Mouse (Mus musculus): Measurements from ENCODE around the gene Stx5a. TPM values are rescaled to one million over a fixed set of nuclear protein-coding genes. Genes with fewer than 3 reads are reported as not detected.

Stx5a gene
- 124 and 127 TPM in 2 replicates for polyA plus RNA-seq (2015; fragmentation: Nextera tagmentation; extraction: Ambion mirVana)

GRCm38 (mm10) chr19:8741243-8741869 is at the start of gene Stx5a:
Stx5a (plus strand) TSS chr19:8741413.
- no peaks in the 10 kb centered on the region for H3K27me3 ChIP-seq (replicated peaks)
- no peaks in the 10 kb centered on the region for H3K9me3 ChIP-seq (replicated peaks)
- WGBS, result under 1% methylated on average over 36 of the region's 36 CpGs
- H3K27ac ChIP-seq (replicated peaks), result peak within 1 kb of the TSS; percentile 97
- H3K4me1 ChIP-seq, result peaks cover 40% of the 10 kb centered on the region
- peak within 1 kb of the TSS; percentile 66 for H3K9ac ChIP-seq (replicated peaks)
- H3K4me3 ChIP-seq (replicated peaks), result peak within 1 kb of the TSS; percentile 74
- H3K4me2 ChIP-seq, result peak within 1 kb of the TSS; percentile 96
- H3K36me3 ChIP-seq, result peaks cover 48% of the 10 kb centered on the region
- peak; percentile 97 for ATAC-seq (ENCODE audit: low FRiP score)

GRCm38 (mm10) chr19:8691871-8692539 is 49.2 kb upstream of the Stx5a start:
- Histone ChIP-seq H3K4me3 (replicated peaks) (no peak overlapping the region), H3K9me3 (replicated peaks) (no peaks in the 10 kb centered on the region), H3K27ac (replicated peaks) (no peak overlapping the region), H3K36me3 (no peaks in the 10 kb centered on the region), H3K9ac (replicated peaks) (no peak overlapping the region), H3K27me3 (replicated peaks) (no peaks in the 10 kb centered on the region), H3K4me1 (no peaks in the 10 kb centered on the region), H3K4me2 (no peak overlapping the region)
- no peak for ATAC-seq (ENCODE audit: low FRiP score)
- WGBS, result 52% methylated on average over 9 of the region's 9 CpGs

- no peaks in the 10 kb centered on the region for H3K36me3 ChIP-seq
- no peak for ATAC-seq (ENCODE audit: low FRiP score)
- H3K9ac ChIP-seq (replicated peaks), result no peak overlapping the region
- 59% methylated on average over 5 of the region's 5 CpGs for WGBS
- no peak overlapping the region for H3K4me2 ChIP-seq
- H3K9me3 ChIP-seq (replicated peaks), result no peaks in the 10 kb centered on the region
- H3K27ac ChIP-seq (replicated peaks), result no peak overlapping the region
- H3K4me1 ChIP-seq, result no peaks in the 10 kb centered on the region
- no peak overlapping the region for H3K4me3 ChIP-seq (replicated peaks)
- no peaks in the 10 kb centered on the region for H3K27me3 ChIP-seq (replicated peaks)
Observed at GRCm38 (mm10) chr19:8692740-8693139, 48.5 kb upstream of the Stx5a start.

DNA sequence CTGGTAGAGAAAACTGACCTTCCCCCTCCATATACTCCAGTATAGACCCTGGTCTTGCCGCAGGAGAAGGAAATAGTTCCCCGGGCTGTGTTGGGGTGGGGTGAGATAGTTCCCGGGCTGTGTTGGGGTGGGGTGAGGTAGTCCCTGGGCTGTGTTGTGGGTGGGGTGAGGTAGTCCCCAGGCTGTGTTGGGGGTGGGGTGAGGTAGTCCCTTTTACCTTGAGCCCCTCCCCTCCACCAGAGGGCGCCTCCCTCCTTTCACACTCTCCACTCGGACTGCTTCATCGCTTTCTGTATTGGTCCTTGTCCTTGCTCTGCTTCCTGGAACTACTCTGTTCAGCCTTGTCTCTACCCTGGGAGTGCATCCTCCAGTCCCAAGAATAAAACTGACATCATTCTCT is 45.9 kb upstream of the Stx5a start:
- Histone ChIP-seq H3K27ac (replicated peaks) (no peak overlapping the region), H3K9me3 (replicated peaks) (no peaks in the 10 kb centered on the region), H3K4me2 (no peak overlapping the region), H3K4me1 (no peaks in the 10 kb centered on the region), H3K4me3 (replicated peaks) (no peak overlapping the region), H3K27me3 (replicated peaks) (no peaks in the 10 kb centered on the region), H3K9ac (replicated peaks) (no peak overlapping the region), H3K36me3 (no peaks in the 10 kb centered on the region)
- 59% methylated on average over 6 of the region's 6 CpGs for WGBS
- no peak for ATAC-seq (ENCODE audit: low FRiP score)

- H3K4me1 ChIP-seq, result no peaks in the 10 kb centered on the region
- no peaks in the 10 kb centered on the region for H3K27me3 ChIP-seq (replicated peaks)
- ATAC-seq (ENCODE audit: low FRiP score), result no peak
- H3K4me2 ChIP-seq, result no peak overlapping the region
- WGBS, result 82% methylated on average over 9 of the region's 9 CpGs
- H3K9me3 ChIP-seq (replicated peaks), result no peaks in the 10 kb centered on the region
- no peak overlapping the region for H3K4me3 ChIP-seq (replicated peaks)
- no peak overlapping the region for H3K9ac ChIP-seq (replicated peaks)
- no peak overlapping the region for H3K27ac ChIP-seq (replicated peaks)
- no peaks in the 10 kb centered on the region for H3K36me3 ChIP-seq
Observed at GRCm38 (mm10) chr19:8699652-8700051, 41.6 kb upstream of the Stx5a start.

DNA sequence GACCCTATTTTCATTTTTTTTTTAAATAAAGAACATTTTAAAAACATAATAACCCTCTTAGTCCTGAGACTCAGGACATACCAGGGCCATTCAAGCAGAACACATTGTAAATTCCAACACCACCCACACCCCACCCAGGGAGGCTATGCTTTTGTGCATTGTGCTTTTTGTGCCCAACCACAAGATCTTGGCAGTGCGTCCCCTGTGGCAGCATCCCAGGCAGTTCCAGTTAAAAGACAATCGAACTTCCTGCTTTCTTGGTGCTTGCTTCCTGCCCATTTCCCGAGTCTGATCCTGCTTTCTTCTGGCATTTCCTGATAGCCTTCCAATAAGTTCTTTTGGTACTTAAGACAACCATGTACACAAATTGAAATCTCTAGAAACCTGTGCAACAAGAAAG is 38.8 kb upstream of the Stx5a start:
- no peak overlapping the region for H3K27ac ChIP-seq (replicated peaks)
- H3K4me2 ChIP-seq, result no peak overlapping the region
- WGBS, result 62% methylated on average over 3 of the region's 3 CpGs
- no peaks in the 10 kb centered on the region for H3K27me3 ChIP-seq (replicated peaks)
- peaks cover 11% of the 10 kb centered on the region for H3K36me3 ChIP-seq
- no peak overlapping the region for H3K9ac ChIP-seq (replicated peaks)
- H3K4me3 ChIP-seq (replicated peaks), result no peak overlapping the region
- no peaks in the 10 kb centered on the region for H3K4me1 ChIP-seq
- ATAC-seq (ENCODE audit: low FRiP score), result no peak
- H3K9me3 ChIP-seq (replicated peaks), result no peaks in the 10 kb centered on the region

DNA sequence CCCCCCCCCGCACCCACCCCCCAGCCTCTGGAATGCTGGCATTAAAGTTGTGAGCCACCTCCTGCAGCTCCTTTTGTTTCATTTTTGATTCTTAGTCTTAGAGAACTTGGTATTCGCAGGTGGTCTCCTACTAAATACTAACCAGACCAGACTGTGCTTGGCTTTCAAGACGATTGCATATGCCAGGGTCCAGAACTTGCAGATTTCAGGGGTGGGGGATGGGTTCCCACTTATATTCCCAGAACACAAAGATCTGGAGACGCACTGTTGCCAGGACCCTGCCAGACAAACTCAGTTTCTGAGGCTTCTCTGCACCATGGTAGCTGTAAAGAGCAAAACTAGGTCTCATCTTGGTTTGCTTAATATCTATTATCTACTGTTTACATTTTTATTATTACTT is 37.6 kb upstream of the Stx5a start:
- no peaks in the 10 kb centered on the region for H3K9me3 ChIP-seq (replicated peaks)
- no peaks in the 10 kb centered on the region for H3K4me1 ChIP-seq
- ATAC-seq (ENCODE audit: low FRiP score), result no peak
- H3K9ac ChIP-seq (replicated peaks), result no peak overlapping the region
- no peak overlapping the region for H3K27ac ChIP-seq (replicated peaks)
- WGBS, result 54% methylated on average over 4 of the region's 4 CpGs
- H3K27me3 ChIP-seq (replicated peaks), result no peaks in the 10 kb centered on the region
- H3K4me2 ChIP-seq, result no peak overlapping the region
- H3K36me3 ChIP-seq, result peaks cover 22% of the 10 kb centered on the region
- no peak overlapping the region for H3K4me3 ChIP-seq (replicated peaks)

- no peak for ATAC-seq (ENCODE audit: low FRiP score)
- WGBS, result 73% methylated on average over 6 of the region's 6 CpGs
- no peaks in the 10 kb centered on the region for H3K9me3 ChIP-seq (replicated peaks)
- no peak overlapping the region for H3K4me3 ChIP-seq (replicated peaks)
- H3K36me3 ChIP-seq, result peaks cover 37% of the 10 kb centered on the region
- H3K9ac ChIP-seq (replicated peaks), result no peak overlapping the region
- H3K27ac ChIP-seq (replicated peaks), result no peak overlapping the region
- no peak overlapping the region for H3K4me2 ChIP-seq
- no peaks in the 10 kb centered on the region for H3K4me1 ChIP-seq
- H3K27me3 ChIP-seq (replicated peaks), result no peaks in the 10 kb centered on the region
Observed at GRCm38 (mm10) chr19:8705026-8705708, 36.0 kb upstream of the Stx5a start.

- peaks cover 9% of the 10 kb centered on the region; the same call in 1 of the 2 replicates for H3K4me1 ChIP-seq
- H3K36me3 ChIP-seq, result peaks cover 46% of the 10 kb centered on the region
- H3K9me3 ChIP-seq (replicated peaks), result no peaks in the 10 kb centered on the region
- H3K4me3 ChIP-seq (replicated peaks), result no peak overlapping the region
- H3K27me3 ChIP-seq (replicated peaks), result no peaks in the 10 kb centered on the region
- WGBS, result 87% methylated on average over 6 of the region's 7 CpGs
- no peak overlapping the region for H3K9ac ChIP-seq (replicated peaks)
- no peak for ATAC-seq (ENCODE audit: low FRiP score)
- H3K4me2 ChIP-seq, result no peak overlapping the region
- no peak overlapping the region for H3K27ac ChIP-seq (replicated peaks)
Observed at GRCm38 (mm10) chr19:8706132-8706667, 35.0 kb upstream of the Stx5a start.

DNA sequence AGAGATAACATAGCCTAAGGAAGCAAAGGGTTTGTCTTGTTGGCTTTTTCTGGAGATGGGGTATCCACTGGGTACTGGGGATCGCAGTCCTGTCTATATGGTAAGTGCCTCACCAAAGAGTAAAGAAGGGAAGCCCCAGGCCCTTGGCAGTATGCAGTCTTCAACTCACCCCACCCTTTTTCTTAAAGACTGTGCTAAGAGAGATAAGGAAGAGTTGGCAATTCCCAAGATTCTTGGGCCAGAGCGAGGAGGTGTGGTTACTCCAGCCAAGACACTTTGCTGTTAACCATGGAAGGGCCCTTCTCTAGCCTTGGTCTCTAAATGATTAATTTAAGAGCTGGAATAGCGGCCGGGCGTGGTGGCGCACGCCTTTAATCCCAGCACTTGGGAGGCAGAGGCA is 34.3 kb upstream of the Stx5a start:
- Histone ChIP-seq H3K27me3 (replicated peaks) (no peaks in the 10 kb centered on the region), H3K4me3 (replicated peaks) (no peak overlapping the region), H3K9ac (replicated peaks) (no peak overlapping the region), H3K9me3 (replicated peaks) (no peaks in the 10 kb centered on the region), H3K4me2 (no peak overlapping the region), H3K36me3 (peaks cover 51% of the 10 kb centered on the region), H3K27ac (replicated peaks) (no peak overlapping the region), H3K4me1 (peaks cover 15% of the 10 kb centered on the region)
- 98% methylated on average over 7 of the region's 7 CpGs for WGBS
- ATAC-seq (ENCODE audit: low FRiP score), result no peak

GRCm38 (mm10) chr19:8708954-8709353 is 32.3 kb upstream of the Stx5a start:
- no peak overlapping the region for H3K9ac ChIP-seq (replicated peaks)
- H3K36me3 ChIP-seq, result peaks cover 56% of the 10 kb centered on the region
- no peak for ATAC-seq (ENCODE audit: low FRiP score)
- no peak overlapping the region for H3K27ac ChIP-seq (replicated peaks)
- peaks cover 30% of the 10 kb centered on the region for H3K4me1 ChIP-seq
- 96% methylated on average over 8 of the region's 8 CpGs for WGBS
- no peak overlapping the region for H3K4me3 ChIP-seq (replicated peaks)
- H3K9me3 ChIP-seq (replicated peaks), result no peaks in the 10 kb centered on the region
- no peaks in the 10 kb centered on the region for H3K27me3 ChIP-seq (replicated peaks)
- no peak overlapping the region for H3K4me2 ChIP-seq

- H3K4me3 ChIP-seq (replicated peaks), result no peak overlapping the region
- no peaks in the 10 kb centered on the region for H3K9me3 ChIP-seq (replicated peaks)
- no peak for ATAC-seq (ENCODE audit: low FRiP score)
- peaks cover 56% of the 10 kb centered on the region for H3K36me3 ChIP-seq
- H3K9ac ChIP-seq (replicated peaks), result no peak overlapping the region
- H3K4me2 ChIP-seq, result no peak overlapping the region
- peak overlapping the region; percentile 3; the same call in 1 of the 2 replicates for H3K27ac ChIP-seq (replicated peaks)
- no peaks in the 10 kb centered on the region for H3K27me3 ChIP-seq (replicated peaks)
- 79% methylated on average over 2 of the region's 2 CpGs for WGBS
- H3K4me1 ChIP-seq, result peaks cover 40% of the 10 kb centered on the region
Observed at GRCm38 (mm10) chr19:8710057-8710456, 31.2 kb upstream of the Stx5a start.
